Mouse (Mus musculus) T-cell, adult 2 months (primary cell): ENCODE data around the gene Trpm3.

Experiments
- DNase-seq: peaks from one replicate; pipeline ENCODE4 v3.0.0; 2022; ENCODE audit warnings: low spot score

The Trpm3 gene

DNA sequence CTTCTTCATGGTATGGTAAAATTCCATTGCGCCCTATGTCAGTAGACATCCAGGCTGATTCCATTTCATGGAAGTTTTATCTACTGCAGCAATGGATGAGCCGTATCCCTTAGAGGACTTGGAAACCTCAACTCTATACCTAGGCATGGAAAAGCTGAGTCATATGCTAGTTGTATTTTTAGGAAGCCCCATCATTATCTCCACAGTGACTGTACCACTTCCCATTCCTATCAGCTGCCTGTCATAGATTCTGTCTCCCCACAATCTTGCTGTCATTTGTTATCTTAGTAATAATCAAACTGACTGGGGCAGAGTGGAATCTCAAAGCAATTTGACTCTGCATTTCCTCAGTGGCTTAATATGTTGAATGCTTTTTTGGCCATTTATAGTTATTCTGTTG lies 169.2 kb downstream of the Trpm3 start:
- no peak for DNase-seq

DNA sequence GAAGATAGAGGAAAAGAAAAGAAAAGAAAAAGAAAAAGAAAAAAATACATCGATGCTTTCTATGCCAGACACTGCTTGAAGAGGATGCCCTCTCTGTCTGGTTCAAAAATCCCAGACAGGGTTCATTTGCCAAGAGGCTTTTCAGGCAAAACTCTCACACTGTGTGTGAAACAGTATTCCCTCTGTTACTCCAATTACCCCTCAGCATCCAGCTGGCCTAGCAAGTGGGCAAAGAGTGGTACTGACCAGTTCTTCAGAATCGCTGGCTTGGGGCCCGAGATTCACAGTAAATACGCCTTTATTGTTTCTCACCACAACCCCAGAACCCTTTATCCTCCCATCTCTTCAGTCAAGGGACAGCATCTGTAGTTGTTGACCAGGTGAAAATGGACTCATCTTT lies 178.5 kb downstream of the Trpm3 start:
- no peak for DNase-seq

DNA sequence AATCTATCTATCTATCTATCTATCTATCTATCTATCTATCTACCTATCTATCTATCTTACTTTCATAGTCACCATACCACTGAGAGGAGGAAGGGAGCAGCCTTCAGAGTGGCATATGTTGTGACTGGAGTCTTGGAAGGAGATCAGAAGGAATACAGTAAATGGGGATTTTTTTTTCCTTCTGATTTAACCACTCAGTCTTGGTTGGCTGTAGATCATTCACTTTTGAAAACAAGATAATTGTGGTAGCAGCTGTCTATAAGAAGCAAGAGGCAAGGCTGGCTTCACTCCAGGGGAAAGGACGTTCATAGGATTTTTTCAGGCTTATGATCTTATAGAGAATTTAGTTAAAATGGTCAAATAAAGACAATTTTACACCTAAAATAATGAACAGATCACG lies 188.0 kb downstream of the Trpm3 start:
- no peak for DNase-seq

DNA sequence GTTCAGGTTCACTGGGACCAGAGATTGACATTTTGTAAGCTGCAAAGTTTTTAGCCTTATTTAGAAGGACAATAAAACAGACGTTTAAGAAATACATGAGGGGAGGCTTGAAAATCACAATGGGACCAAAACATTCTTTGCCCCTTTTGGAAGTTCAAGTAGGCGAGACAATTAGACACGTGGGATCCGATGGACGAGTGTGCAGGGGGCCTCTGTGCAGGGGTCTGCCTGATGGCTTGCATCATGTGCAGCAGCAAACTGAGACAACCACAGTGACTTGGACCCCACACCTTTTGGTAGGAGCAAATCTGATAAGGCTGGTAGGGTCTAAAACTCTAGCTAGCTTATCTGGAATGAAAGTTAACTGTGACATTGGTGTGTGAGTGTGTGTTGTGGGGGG lies 188.4 kb downstream of the Trpm3 start:
- no peak for DNase-seq

DNA sequence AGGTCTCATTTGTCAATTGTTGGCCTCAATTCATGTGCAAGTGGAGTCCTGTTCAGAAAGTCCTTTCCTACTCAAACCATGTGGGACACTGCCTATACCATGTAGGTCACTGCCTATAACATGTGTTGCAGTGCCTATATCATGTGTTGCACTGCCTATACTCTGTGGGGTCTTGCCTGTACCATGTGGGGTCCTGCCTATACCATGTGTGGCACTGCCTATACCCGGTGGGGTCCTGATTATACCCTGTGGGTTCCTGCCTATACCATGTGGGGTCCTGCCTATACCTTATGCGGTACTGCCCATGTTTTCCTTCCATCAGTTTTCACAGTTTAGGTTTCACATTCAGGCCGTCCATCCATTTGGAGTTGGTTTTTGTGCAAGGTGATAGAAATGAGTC lies 197.4 kb downstream of the Trpm3 start:
- DNase-seq, result no peak

DNA sequence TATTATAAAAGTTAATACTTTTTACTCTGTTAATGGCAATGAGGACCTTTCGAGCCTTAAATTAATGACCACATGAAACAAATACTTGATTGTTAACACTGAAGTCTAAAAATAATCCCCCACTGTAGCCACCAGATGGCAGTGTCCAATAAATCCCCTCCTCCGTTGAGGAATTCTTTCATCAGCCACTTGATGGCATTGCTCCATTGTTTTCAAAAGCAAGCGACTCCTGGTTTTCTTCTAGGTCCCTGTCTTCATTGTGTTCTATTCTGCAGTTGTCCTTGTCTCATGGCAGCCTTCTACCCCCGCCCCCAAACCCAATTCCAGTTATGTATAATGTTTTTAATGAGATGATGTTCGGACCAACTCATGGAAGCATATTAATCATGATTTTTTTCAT lies 198.6 kb downstream of the Trpm3 start:
- no peak for DNase-seq

DNA sequence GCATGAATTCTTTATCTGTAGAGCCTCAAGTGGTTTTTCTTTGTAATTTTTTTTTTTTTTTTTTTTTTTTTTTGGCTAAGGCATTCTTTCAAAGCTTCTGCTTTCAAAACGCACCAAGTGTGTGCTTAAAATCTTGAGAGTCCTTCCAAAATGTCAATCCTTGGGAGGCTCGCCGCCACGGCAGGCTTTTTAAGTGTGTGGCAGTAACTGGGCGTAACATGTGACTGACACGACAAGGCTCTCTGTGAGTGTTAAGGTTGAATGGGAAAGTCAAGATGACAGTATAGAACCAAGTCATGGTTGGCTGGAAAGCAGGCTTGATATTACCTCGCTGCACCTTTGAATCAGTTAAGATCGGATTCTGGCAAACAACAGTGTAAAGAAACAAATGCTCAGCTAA lies 200.1 kb downstream of the Trpm3 start:
- no peak for DNase-seq

DNA sequence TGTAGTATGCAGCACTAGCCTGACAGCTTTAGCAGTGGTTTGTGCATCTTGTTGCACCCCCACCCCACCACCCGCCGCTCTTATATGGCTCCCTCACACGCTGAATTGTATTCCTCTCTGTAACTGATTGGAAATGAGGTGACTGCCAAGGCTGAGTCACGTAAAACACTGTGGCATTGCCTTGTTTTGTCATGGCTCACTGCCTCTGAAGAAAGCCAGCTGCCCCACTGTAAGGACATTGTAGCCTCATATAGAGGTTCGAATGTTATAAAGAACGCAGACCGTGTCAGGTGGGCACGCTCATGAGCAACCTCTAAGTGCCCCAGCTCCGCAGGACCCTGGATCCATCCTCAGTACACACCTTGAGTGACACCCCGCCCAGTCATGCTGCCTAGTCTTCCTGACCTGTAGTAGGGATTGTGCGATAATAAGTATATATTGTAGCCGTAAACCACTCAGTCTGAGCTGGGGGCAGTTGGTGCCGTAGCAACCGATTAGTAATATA lies 215.2 kb downstream of the Trpm3 start:
- no peak for DNase-seq

DNA sequence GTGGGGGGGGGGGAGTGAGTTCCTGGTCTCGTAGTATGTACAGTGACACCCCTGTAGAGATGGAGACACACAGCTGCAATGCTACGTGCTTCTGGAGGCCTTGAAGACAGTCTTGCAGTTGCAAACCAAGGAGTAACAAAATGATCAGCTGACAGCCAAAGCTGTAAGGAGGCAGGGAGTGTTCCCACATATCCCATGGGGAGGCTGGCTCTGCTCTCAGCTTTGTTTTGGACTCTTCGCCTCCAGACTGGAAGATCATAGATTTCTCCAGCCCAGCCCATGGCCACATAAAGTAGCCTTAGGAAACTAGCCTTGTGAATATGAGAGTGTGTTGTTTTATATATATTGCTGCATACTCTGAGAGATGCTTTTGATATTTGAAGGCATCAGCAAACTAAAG lies 248.0 kb downstream of the Trpm3 start:
- no peak for DNase-seq

DNA sequence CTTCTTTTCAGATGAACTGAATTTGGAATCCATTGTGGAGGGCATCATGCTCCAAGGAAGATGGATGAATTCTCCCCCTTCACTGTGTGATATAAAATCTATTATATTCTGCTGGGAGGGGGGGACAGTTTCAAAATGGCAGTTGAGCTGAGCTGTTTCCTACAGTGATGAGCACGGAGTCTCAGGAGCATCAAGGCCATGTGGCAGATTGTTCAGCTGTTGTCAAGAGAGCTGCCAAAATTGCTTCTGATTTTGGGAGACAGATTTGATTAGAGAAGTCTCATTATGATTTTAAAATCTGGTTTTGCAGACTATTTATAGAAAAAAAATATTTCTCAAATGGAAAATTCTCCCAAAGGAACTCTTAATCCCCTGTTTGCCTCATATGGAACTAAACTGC lies 255.9 kb downstream of the Trpm3 start:
- DNase-seq, result no peak

DNA sequence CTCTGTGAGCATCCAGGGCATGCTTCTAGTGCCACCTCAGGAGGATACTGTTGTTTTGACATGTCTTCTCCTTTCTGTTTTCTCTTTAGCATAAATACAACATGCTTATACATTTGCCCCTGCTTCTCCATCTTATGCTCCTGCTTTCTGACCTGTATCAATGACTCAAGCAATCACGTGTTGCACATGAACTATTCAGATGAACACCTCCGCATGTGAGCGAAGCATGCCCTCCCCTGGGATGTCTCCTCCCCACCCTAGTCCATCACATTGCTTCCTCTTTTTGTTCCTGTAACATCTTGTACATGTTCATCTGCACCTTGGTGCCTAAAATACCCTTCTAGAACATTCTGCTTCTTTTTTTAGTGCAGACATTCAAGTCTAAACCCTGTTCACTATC lies 265.2 kb downstream of the Trpm3 start:
- no peak for DNase-seq

DNA sequence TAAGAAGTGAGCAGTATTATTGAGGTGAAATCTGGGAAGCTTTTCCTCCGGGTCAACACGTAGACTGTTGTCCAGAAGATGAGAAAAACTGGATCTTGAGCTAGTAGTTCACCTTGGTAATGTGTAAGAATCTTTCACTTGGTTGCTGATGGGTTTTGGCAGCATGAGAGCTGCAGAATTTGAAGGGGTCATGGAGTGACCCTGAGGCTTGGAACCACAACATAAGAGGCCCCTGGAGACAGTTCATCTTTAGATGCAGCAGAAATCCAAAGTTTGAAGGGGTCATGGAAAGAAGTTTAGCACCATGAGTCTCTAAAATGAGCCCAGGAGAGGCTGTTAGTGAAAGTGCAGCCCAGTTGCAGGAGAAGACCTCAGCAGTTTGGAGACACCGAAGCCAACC lies 279.4 kb downstream of the Trpm3 start:
- no peak for DNase-seq

DNA sequence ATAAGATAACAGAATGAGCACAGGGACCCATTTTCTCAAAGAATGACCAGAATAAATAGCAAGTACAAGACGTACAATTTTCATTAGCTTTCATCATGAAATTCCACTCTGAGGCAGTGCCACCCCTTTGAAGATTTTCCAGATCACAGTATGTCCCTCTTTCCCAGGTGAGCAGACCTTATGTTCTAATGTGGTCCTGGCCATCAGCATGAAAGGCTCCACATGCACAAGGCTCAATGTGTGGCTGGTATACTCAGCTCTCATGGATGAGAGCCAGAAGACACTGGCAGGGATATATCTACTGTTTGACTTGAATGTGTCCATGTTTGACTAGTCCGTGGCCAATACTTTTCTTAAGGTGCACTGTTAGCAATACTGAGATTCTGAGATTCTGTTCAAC lies 298.4 kb downstream of the Trpm3 start:
- DNase-seq, result no peak

DNA sequence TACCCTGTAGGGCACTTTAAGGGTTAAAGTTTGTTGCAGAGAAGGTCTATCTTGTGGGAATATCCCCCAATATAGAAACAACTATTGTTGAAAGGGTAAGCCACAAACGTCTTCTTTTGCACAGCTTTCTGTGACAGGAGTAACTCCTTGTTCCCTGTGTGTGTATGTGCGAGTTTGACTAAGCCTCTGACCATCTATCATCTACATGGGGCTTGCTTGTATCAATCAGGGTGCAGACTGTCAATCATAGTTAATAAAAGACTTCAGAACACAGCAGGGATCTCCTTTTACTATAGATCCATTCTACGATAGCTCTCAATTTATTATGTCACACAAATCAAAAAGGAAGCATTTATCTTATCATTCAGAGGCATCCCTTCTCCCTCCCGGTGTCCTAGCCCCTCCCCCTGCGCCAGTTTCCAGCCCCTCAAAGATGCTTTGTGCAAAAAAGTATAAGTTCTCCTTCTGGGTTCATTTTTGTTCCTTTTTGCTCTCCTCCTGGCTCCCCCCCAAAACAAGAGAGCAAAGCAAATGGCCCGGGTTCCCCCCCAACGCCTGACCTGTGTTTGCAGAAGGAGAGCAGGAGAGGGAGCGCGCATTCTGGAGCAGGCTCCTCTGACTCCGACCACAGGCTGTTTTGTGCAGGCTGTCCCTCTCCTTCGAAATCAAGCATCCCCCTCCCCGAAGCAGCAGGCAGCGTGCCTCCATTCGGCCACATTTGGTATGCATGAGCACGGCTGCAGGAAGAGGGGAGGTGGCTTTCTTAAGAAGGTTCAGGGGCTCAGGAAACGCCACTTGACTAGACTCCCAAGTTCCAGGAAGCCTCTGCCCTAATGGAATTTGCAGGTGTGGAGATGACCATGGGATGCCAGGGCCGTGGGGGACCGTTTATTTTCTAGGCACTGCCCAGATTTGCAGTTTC lies 308.8 kb downstream of the Trpm3 start:
- no peak for DNase-seq

DNA sequence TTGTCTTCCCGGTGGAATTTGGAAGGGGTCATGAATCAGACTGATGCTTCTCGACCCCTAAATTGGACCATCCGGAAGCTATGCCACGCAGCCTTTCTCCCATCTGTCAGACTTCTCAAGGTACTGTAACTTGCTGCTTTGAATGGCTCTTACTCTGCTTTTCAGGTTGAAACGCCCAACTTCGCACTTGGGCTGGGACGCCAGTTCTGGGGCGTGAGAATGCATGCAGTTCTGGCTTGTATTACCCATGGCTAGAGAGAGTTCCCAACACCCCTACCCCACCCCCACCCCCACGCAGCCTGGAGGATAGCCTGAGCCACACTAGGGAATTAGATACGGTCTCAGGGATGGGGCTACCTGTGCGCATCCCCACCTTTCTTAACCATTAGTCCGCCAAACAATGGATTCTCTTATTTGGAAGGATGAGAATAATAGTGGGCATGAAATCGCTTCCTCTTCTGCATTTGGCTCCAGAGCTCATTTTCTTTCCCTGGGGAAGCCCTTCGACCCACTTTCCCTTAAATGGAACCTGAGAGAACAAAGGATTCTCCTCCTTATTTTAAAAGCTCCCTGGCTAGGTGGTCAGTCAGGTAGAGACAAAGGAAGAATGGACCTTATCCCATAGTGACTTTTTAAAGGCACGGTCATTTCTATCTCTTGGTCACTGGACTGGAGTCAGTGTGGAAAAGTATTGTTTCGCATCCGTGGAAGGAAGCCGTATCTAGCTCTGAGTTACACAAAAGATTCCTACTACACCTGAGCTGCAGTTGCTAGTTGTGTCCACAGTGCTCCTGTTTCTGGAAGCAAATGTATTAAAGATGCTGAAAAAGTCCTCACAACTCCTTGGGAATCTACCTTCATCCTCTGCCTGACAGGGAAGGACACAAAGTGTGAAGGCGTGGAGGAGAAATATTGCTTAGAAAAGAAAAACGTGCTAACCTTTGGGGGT lies 309.8 kb downstream of the Trpm3 start:
- no peak for DNase-seq

DNA sequence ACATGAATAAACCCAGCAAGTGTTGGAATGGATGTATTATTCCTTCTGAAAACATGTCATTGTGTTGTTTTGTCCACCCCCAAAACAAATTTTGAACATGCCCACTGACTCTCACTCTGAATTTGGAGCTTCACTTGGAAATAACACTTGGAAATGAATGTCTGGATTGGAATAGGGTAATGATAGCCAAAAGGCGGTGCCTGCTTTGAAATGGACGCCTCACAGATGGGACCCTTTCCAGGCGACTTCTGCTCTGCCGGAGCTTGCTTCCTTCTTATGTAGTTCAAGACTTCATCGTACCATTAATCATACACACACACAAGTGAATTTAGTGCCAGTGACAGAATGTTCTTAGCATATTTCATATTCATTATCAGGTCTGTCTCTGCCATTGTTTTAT lies 312.4 kb downstream of the Trpm3 start:
- no peak for DNase-seq

DNA sequence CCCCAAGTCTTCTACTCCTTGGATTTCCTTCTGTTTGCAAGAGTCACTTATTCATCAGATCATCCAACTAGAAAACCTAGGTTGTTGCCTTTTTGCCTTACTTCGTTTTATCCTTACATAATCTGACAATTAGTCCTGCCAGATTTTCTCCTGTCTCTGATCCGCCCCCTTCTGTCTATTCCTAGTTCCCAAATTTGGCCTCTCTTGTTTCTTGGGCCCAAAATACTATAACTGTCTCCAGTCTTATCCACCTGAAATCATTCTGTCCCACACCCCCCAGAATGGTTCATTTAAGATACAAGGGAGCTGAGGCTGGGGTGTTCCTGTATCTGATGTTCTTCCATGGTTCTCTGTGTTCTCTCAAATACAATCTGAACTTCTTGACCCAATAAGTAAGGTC lies 318.1 kb downstream of the Trpm3 start:
- no peak for DNase-seq

DNA sequence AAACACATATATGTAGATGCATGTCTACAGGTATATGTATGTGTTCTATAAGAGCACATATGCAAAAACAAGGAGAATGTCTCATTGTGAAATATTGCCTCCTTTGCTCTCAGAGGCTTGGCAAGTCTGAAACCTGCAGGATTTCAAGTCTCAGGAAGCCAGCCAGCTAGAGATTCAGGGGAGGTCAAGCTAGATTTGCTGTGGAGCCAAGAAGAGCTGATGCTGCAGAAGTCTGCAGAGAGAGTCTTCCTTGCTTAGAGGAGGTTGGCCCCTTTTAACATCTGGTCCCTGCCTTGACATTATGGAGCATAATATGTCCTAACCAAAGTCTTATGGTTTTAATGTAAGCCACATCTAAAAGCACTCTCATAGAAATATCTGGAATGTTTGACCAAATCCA lies 323.2 kb downstream of the Trpm3 start:
- DNase-seq, result no peak

DNA sequence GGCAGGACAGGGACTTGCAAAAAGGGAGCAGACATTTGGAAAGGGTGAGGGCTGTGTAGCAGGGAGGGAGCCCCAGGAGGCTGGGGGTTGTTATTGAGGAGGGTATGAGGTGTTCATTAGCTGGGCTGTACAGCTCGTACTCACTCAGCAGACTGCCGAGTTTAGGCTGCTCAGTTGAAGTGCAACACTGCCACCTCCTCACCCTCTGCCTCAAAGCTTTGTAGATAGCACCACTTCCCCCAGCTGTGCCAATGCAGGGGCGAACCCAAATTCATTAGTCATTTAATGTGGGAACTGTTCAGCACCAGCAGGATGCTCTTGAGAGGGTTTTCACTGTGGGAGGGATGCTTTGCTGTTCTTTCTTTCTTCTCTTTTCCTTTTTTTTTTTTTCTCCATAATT lies 324.7 kb downstream of the Trpm3 start:
- no peak for DNase-seq

DNA sequence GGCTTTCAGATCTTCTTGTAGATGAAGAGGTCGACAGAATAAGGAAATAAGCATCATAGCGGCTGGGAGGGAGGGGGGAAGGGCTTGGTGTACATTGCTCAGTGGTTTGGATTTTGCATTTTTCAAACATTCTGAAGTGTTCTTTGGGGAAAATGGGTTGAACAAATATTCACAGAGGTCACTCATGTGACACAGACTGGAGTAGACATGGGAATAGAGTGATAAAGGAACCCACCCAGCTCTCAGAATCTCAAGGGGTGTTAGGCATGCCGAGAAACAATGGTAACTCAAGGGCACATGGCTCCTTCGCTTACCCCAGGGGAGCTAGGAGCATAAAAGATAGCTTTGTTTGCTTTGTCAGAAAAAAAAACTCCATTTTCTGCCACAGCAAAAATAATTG lies 330.8 kb downstream of the Trpm3 start:
- no peak for DNase-seq

DNA sequence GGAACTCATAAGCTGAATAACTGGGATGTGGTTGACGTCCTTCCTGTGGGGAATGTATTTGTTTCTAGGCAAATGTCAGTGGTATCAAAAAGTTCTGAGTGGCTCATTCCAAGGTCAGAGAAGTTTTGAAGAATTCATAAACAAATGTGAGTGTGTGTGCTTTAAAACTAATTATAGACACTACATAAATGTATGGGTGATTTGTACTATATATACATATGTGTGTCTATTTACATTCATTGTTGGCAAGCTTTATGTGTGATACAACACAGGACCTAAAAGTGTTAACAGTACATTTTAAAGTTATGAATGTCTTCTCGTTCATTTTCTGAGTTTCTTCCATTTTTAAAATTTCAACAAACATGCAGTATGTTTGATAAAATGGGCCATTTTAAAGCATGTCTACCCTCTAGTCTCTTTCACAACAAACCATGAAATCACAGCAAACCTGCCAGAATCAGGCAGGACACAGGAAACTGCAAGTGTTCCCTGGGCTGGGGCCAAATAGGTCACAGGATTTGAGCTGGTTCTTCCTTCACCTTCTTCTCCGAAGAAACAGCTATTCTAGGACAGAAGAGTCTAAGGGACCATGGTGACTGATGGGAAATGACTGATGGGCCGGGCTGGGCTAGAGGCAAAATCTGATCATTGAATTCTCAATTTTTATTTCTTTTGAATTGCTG lies 334.3 kb downstream of the Trpm3 start:
- DNase-seq, result no peak

DNA sequence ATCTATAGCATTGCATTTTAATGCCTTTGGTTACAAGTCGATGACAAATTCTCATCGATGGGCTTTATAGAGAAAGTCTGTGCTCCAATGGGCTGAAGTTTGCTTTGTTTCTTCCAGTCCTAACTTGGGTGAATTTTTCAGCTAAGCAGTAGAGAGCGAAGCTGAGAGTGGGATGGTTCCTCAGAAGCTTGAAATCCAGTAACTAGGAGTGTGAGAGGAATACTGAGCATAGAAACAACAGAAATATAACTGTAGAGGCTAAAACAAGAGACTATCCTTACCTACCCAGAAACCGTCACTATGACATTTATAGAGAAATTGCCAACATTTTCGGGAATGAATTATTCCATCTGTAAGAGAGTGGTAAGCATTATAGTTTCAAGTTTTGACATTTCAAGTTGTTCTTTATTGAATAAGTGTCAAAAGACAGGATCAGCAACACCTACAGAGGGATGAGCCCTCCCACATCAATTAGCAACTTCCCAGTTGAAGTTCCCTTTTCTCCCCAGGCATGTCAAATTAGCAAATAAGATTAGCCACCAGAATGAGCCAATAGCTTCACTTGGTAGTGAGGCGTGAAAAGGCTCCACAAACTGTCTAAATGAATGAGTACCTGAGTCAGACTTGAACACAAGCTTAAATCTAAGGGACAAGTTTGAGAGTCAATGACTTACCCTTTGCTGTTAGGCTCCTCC lies 339.6 kb downstream of the Trpm3 start:
- no peak for DNase-seq
